Mouse (Mus musculus) CH12.LX (cell line): ENCODE results near the gene Rcvrn. TPM values are rescaled to one million over a fixed set of nuclear protein-coding genes. Genes with fewer than 3 reads are reported as not detected.
A peak's percentile ranks its signal among the peaks of the same experiment; 100 is the strongest.

Source experiments
- DNase-seq: peaks from one replicate; pipeline ENCODE4 v3.0.0-alpha.2; 2013; ENCODE audit errors: extremely low read depth
- H3K27ac ChIP-seq: 2 replicates; pipeline ENCODE4 v1.5.1; 2012; ENCODE audit warnings: low read depth, mild to moderate bottlenecking, control low read depth, moderate library complexity; ENCODE audit not compliant: insufficient read depth
- H3K27me3 ChIP-seq: replicated peaks from 2 replicates; pipeline ENCODE3; 2012; ENCODE audit warnings: inconsistent platforms
- H3K36me3 ChIP-seq, 2 experiments: replicated peaks in 1 of 2; 2 replicates each; pipeline versions ENCODE3 to v1.6.1; 2012; ENCODE audit warnings: inconsistent platforms in 1 of 2, low read length in 1 of 2, mild to moderate bottlenecking in 1 of 2, mixed read lengths in 1 of 2, moderate library complexity in 1 of 2; ENCODE audit not compliant: control insufficient read depth in 1 of 2, insufficient read depth in 1 of 2
- H3K4me1 ChIP-seq, 2 experiments: 2 replicates each; pipeline ENCODE4 v1.6.1; 2012; ENCODE audit warnings: inconsistent platforms in 1 of 2, moderate library complexity in 1 of 2; ENCODE audit not compliant: insufficient read depth in 2 of 2, control insufficient read depth in 1 of 2
- H3K4me2 ChIP-seq: 2 replicates; pipeline ENCODE4 v1.6.1; 2012; ENCODE audit warnings: low read depth, mild to moderate bottlenecking, control low read depth; ENCODE audit not compliant: poor library complexity, insufficient read depth, severe bottlenecking
- H3K4me3 ChIP-seq, 3 experiments: fragments of 150-350 bp in 1 of 3; sonication (generic) in 1 of 3; replicated peaks in 1 of 3; 2 replicates each; pipeline versions ENCODE3 to v1.5.1; 2011 to 2012; ENCODE audit warnings: low read depth in 2 of 3, low read length in 2 of 3, mild to moderate bottlenecking in 2 of 3, moderate library complexity in 2 of 3, control low read depth in 1 of 3, improper control_type of control experiment in 1 of 3, inconsistent platforms in 1 of 3, mixed read lengths in 1 of 3; ENCODE audit not compliant: poor library complexity in 1 of 3
- H3K79me2 ChIP-seq: replicated peaks from 2 replicates; pipeline ENCODE4 v1.6.1; 2012; ENCODE audit warnings: mild to moderate bottlenecking, moderate library complexity; ENCODE audit not compliant: control insufficient read depth, poor library complexity, insufficient read depth, severe bottlenecking; ENCODE audit errors: extremely low read depth
- H3K9ac ChIP-seq: 2 replicates; pipeline ENCODE4 v1.6.1; 2012; ENCODE audit warnings: low read depth, mild to moderate bottlenecking, control low read depth, moderate library complexity; ENCODE audit not compliant: insufficient read depth
- H3K9me3 ChIP-seq: replicated peaks from 2 replicates; pipeline ENCODE3; 2012; ENCODE audit warnings: low read length, inconsistent platforms, mixed read lengths
- BHLHE40 ChIP-seq: IDR thresholded peaks from 2 replicates; pipeline ENCODE4 v1.6.1; 2011; ENCODE audit warnings: mild to moderate bottlenecking, low read depth, low read length, improper control_type of control experiment
- CHD1 ChIP-seq: IDR thresholded peaks from 2 replicates; pipeline ENCODE4 v1.6.1; 2012; ENCODE audit warnings: low read depth, low read length, improper control_type of control experiment, inconsistent platforms
- CHD2 ChIP-seq: IDR thresholded peaks from 2 replicates; pipeline ENCODE4 v1.6.1; 2011; ENCODE audit warnings: low read length, improper control_type of control experiment
- ELF1 ChIP-seq: IDR thresholded peaks from 2 replicates; pipeline ENCODE4 v1.6.1; 2014; ENCODE audit warnings: low read depth, mild to moderate bottlenecking, inconsistent platforms, low read length, improper control_type of control experiment
- EP300 ChIP-seq: IDR thresholded peaks from 2 replicates; pipeline ENCODE4 v1.6.1; 2011; ENCODE audit warnings: low read length, improper control_type of control experiment
- ETS1 ChIP-seq: conservative IDR thresholded peaks from 2 replicates; pipeline ENCODE4 v1.6.1; 2012; ENCODE audit warnings: low read depth, mild to moderate bottlenecking, inconsistent platforms, low read length, improper control_type of control experiment, moderate library complexity
- HCFC1 ChIP-seq: IDR thresholded peaks from 2 replicates; pipeline ENCODE4 v1.6.1; 2012; ENCODE audit warnings: low read depth, mild to moderate bottlenecking, inconsistent platforms, low read length, improper control_type of control experiment
- JUN ChIP-seq: IDR thresholded peaks from 2 replicates; pipeline ENCODE4 v1.6.1; 2011; ENCODE audit warnings: low read depth, mild to moderate bottlenecking, low read length, improper control_type of control experiment, moderate library complexity; ENCODE audit not compliant: insufficient read depth
- MAFK ChIP-seq: IDR thresholded peaks from 2 replicates; pipeline ENCODE4 v1.6.1; 2011; ENCODE audit warnings: low read length, improper control_type of control experiment; ENCODE audit not compliant: insufficient replicate concordance
- MAX ChIP-seq: IDR thresholded peaks from 2 replicates; pipeline ENCODE4 v1.6.1; 2011; ENCODE audit warnings: low read length, improper control_type of control experiment
- MAZ ChIP-seq: IDR thresholded peaks from 2 replicates; pipeline ENCODE4 v1.6.1; 2012; ENCODE audit warnings: low read depth, mild to moderate bottlenecking, inconsistent platforms, low read length, improper control_type of control experiment, moderate library complexity
- MEF2A ChIP-seq: IDR thresholded peaks from 2 replicates; pipeline ENCODE4 v1.6.1; 2014; ENCODE audit warnings: low read depth, mild to moderate bottlenecking, inconsistent platforms, low read length, improper control_type of control experiment, borderline replicate concordance
- MXI1 ChIP-seq: IDR thresholded peaks from 2 replicates; pipeline ENCODE4 v1.6.1; 2011; ENCODE audit warnings: mild to moderate bottlenecking, low read depth, low read length, improper control_type of control experiment
- NRF1 ChIP-seq: IDR thresholded peaks from 2 replicates; pipeline ENCODE4 v1.6.1; 2014; ENCODE audit warnings: low read depth, mild to moderate bottlenecking, inconsistent platforms, low read length, improper control_type of control experiment, moderate library complexity
- POLR2A ChIP-seq: IDR thresholded peaks from 2 replicates; pipeline ENCODE4 v1.6.1; 2011; ENCODE audit warnings: low read depth, mild to moderate bottlenecking, improper control_type of control experiment, low read length
- RAD21 ChIP-seq: IDR thresholded peaks from 2 replicates; pipeline ENCODE4 v1.6.1; 2011; ENCODE audit warnings: low read depth, mild to moderate bottlenecking, low read length, improper control_type of control experiment, moderate library complexity
- RCOR1 ChIP-seq: conservative IDR thresholded peaks from 2 replicates; pipeline ENCODE4 v1.6.1; 2012; ENCODE audit warnings: low read depth, mild to moderate bottlenecking, inconsistent platforms, low read length, improper control_type of control experiment
- SIN3A ChIP-seq: IDR thresholded peaks from 2 replicates; pipeline ENCODE4 v1.6.1; 2012; ENCODE audit warnings: low read length, improper control_type of control experiment, inconsistent platforms
- SMC3 ChIP-seq: IDR thresholded peaks from 2 replicates; pipeline ENCODE4 v1.6.1; 2011; ENCODE audit warnings: low read depth, low read length, improper control_type of control experiment
- TBP ChIP-seq: conservative IDR thresholded peaks from 2 replicates; pipeline ENCODE4 v1.6.1; 2011; ENCODE audit warnings: low read depth, low read length, improper control_type of control experiment
- UBTF ChIP-seq: IDR thresholded peaks from 2 replicates; pipeline ENCODE4 v1.6.1; 2012; ENCODE audit warnings: low read depth, mild to moderate bottlenecking, inconsistent platforms, low read length, improper control_type of control experiment, moderate library complexity
- ZKSCAN1 ChIP-seq: IDR thresholded peaks from 2 replicates; pipeline ENCODE4 v1.6.1; 2012; ENCODE audit warnings: low read depth, inconsistent platforms, low read length, improper control_type of control experiment, borderline replicate concordance
- ZMIZ1 ChIP-seq: IDR thresholded peaks from 2 replicates; pipeline ENCODE4 v1.6.1; 2012; ENCODE audit warnings: low read depth, mild to moderate bottlenecking, inconsistent platforms, low read length, improper control_type of control experiment
- ZNF384 ChIP-seq: IDR thresholded peaks from 2 replicates; pipeline ENCODE4 v1.6.1; 2012; ENCODE audit warnings: low read depth, low read length, improper control_type of control experiment, inconsistent platforms
- dilution Hi-C: fragments of 300-500 bp; cut with MboI; formaldehyde crosslinking; loops from 2 replicates; pipeline ENCODE4 v1.14.3; 2020; ENCODE audit warnings: low sequenced_read_pairs; ENCODE audit not compliant: extremely low pct_unique_long_range_greater_than_20kb, extremely low pct_ligation_motif_present
- in situ Hi-C: fragments of 300-500 bp; cut with MboI; formaldehyde crosslinking; loops from 3 replicates; pipeline ENCODE4 v1.14.3; 2019; ENCODE audit warnings: low sequenced_read_pairs, low pct_ligation_motif_present, low pct_unique_long_range_greater_than_20kb, mixed read lengths
- polyA plus RNA-seq: library from polyadenylated mRNA; unstranded; fragments of >175 nt; gene quantifications from 2 replicates; pipeline ENCODE4 v1.2.1, GENCODE M21; 2012; ENCODE audit warnings: low read depth; ENCODE audit not compliant: insufficient read length
- total RNA-seq, 2 experiments: library from RNA; depleted of rRNA; stranded (reverse); fragments of 300-350 nt in 1 of 2; fragments of >200 nt in 1 of 2; gene quantifications; 2 replicates each; pipeline ENCODE4 v1.2.3; 2012 to 2014

The Rcvrn gene
- total and polyA plus RNA-seq, 3 experiments: not detected

DNA sequence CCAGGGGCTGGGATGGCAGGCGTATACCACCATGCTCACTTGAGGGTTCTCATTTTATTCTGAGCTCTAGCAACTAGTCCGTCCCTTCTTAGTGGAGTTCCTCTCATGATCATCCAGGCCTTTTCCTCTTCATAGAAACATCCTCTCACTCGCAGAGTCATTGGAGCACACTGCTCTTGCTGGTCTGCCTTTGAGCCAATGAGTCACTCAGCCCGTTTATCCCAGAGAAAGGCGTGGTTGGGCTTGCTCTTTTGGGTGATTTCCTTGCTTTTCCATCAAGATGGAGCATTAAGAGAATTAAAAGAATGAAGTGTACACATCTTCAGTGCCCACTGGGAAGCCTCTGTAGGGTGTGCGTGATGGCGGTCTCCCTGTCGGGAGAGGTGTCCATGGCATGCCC lies 33.7 kb upstream of the Rcvrn start:
- no peak for DNase-seq
- no peak overlapping the region for H3K4me3 ChIP-seq
- no peak overlapping the region for H3K27ac ChIP-seq
- TF ChIP-seq SIN3A: no peak
- no peak for TF ChIP-seq SMC3
- TF ChIP-seq EP300: no peak
- no peak for TF ChIP-seq ETS1
- TF ChIP-seq UBTF: no peak
- TF ChIP-seq HCFC1: no peak
- TF ChIP-seq MXI1: no peak
- TF ChIP-seq ZMIZ1: no peak
- no peak for TF ChIP-seq ZKSCAN1
- no peak for TF ChIP-seq CHD2
- TF ChIP-seq RAD21: no peak
- no peak for TF ChIP-seq ZNF384
- no peak for TF ChIP-seq MAFK
- TF ChIP-seq JUN: no peak
- TF ChIP-seq MAZ: no peak
- TF ChIP-seq RCOR1: no peak
- no peak for TF ChIP-seq MAX
- no peak for TF ChIP-seq BHLHE40
- no peak for TF ChIP-seq ELF1
- no peaks in the 10 kb centered on the region for H3K9me3 ChIP-seq
- no peaks in the 10 kb centered on the region for H3K79me2 ChIP-seq
- in situ Hi-C loops: no loop called here
- no peak overlapping the region for H3K9ac ChIP-seq
- H3K4me2 ChIP-seq: no peak overlapping the region
- dilution Hi-C loops: no loop called here
- H3K4me1 ChIP-seq: peaks cover 13 to 18% of the 10 kb centered on the region in 2 experiments
- H3K27me3 ChIP-seq: no peaks in the 10 kb centered on the region
- H3K36me3 ChIP-seq: peaks cover 4 to 78% of the 10 kb centered on the region in 2 experiments

GRCm38 (mm10) chr11:67663437-67663836 lies 31.7 kb upstream of the Rcvrn start:
- H3K79me2 ChIP-seq: no peaks in the 10 kb centered on the region
- no peak for TF ChIP-seq POLR2A
- no peak for TF ChIP-seq CHD1
- TF ChIP-seq MEF2A: no peak
- TF ChIP-seq RCOR1: no peak
- no peak for TF ChIP-seq TBP
- no peak for TF ChIP-seq NRF1
- TF ChIP-seq MAX: no peak
- no peak for TF ChIP-seq CHD2
- TF ChIP-seq RAD21: no peak
- TF ChIP-seq, all 38 proteins: peak for 0
- dilution Hi-C loops: no loop called here
- Histone ChIP-seq H3K27ac (peak overlapping the region; percentile 23; the same call in 1 of the 2 replicates), H3K4me2 (no peak overlapping the region), H3K4me3 (no peak overlapping the region), H3K27me3 (no peaks in the 10 kb centered on the region), H3K36me3 (peaks cover 4 to 86% of the 10 kb centered on the region in 2 experiments), H3K9ac (no peak overlapping the region), H3K4me1 (peaks cover 0 to 2% of the 10 kb centered on the region in 2 experiments; a peak in 1 of 4 replicates), H3K9me3 (no peaks in the 10 kb centered on the region)
- DNase-seq: no peak
- in situ Hi-C loops: no loop called here
